Mouse (Mus musculus) CD4-positive, CD25-positive, alpha-beta regulatory T cell, adult 2 months (primary cell): Measurements from ENCODE around the gene Brd2.

Experiments
- DNase-seq: peaks from one replicate; pipeline ENCODE4 v3.0.0-alpha.2; 2012; ENCODE audit warnings: low read depth, low spot score

Gene Brd2

DNA sequence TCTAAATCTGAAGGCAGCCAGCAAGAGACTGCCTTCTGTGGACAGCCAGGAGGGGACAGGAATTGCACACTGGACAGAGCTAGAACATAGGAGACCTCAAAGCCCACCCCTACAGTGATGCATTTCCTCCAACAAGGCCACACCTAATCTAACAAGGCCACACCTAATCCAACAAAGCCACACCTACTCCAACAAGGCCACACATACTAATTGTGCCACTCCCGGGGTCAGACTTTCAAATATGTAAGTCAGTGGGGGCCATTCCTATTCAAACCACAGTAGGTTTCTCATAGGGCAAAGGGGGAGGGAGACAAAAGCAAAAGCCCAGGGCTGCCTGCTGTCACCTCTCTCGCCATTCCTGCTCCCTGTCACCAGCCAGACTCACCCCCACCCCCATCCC, 35.0 kb downstream of the Brd2 start:
- no peak for DNase-seq

- DNase-seq: no peak
Measured at GRCm38 (mm10) chr17:34083104-34083503, 39.3 kb downstream of the Brd2 start.

DNA sequence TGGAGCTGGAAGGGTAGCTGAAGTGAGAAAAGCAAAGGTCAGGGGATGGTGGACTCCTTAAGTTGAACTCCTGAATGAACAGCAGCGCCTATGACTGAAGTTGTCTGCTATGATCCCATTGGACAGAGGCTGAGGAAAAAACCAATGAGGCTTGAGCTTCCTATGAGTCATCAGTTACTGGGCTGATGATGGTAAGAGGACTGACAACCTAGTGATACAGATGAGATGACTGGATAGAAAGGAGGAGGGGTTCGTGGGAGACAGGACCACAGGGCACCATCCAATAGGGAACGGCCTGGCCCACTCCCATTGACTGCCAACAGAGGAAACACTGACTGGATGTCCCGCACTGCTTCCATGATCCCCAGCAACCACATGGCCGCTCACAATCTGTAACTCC, 42.8 kb downstream of the Brd2 start:
- peak; percentile 80 for DNase-seq

- DNase-seq: no peak
Measured at GRCm38 (mm10) chr17:34079002-34079401, 43.4 kb downstream of the Brd2 start.

DNA sequence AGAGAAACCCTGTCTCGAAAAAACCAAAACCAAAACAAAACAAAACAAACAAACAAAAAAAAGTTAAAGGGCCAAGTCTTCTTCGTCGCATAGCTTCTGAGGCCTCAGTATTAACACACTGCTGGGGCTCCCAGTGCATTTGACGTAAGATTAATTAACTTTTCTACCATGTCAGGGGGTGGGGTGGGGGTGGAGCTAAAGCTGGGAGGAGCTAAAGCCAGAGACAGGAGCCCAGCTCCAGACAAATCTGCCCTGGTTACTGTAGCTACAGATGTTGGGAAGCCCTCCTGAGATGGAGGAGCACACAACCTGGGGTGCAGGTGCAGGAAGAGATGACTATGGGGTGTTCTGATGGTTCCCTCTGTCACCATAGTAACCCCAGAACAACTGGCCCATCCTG, 44.3 kb downstream of the Brd2 start:
- no peak for DNase-seq

DNA sequence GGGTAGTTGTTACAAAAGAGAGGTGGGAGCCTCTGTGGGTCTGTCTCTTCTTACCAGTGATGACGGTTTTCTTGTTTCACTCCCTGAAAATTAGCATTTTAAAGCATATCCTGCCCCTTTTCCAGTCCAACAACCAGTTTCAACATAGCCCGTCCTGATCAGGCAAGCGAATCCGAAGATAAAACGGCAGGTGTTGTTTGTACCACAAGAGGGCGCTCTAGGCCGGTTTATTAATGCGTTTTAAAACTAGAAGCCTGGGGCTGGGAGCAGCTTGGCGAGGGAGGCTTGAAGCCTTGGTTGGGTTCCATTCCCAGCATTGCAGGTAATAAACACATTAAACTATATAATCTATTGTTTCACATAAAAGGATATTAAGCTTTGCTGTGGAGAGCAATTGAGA, 44.9 kb downstream of the Brd2 start:
- DNase-seq: peak; percentile 90

- DNase-seq: peak; percentile 89
Measured at GRCm38 (mm10) chr17:34075271-34075670, 47.2 kb downstream of the Brd2 start.

DNA sequence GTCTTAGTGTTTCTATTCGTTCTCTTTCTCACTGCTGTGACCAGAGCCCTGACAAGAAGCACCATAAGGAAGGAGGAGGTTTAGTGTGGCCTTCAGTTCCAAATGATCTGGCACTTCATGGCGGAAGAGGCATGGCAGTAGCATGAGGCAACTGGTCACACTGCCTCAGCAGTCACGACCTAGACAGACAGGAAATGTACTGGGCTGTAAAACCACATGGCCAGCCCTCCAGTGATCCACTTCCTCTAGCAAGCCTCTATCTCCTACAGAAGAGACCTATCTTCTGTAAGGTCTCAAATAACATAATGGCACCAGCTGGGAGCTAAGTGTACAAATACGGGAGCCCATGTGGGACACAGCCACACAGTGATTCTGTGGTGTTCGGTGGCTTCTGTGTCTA, 50.3 kb downstream of the Brd2 start:
- peak; percentile 32 for DNase-seq

DNA sequence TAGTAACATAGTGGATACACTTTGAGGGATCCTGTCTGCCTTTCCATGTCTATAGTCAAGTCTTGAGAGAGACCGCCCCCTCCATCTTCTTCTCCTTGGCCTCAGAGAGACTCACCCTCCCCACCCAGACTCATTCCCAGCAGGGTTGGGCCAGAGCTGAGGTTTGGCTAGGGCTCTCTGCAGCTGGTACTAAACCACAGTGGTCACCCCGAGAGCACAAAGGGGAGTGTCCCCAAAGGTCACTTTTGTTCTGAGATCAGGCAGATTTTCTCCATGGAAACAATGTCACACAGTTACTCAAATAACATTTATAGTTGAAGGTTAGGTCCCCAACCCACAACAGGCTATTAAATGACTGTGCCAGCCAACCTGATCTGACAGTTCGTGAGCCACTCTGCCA, 53.6 kb downstream of the Brd2 start:
- no peak for DNase-seq
